Mouse (Mus musculus): ENCODE results near the gene Abhd14a. TPM values are rescaled to one million over a fixed set of nuclear protein-coding genes. Genes with fewer than 3 reads are reported as not detected.

Abhd14a gene
- polyA plus RNA-seq, 1 experiment from 2014 or later = 21.7 TPM

DNA sequence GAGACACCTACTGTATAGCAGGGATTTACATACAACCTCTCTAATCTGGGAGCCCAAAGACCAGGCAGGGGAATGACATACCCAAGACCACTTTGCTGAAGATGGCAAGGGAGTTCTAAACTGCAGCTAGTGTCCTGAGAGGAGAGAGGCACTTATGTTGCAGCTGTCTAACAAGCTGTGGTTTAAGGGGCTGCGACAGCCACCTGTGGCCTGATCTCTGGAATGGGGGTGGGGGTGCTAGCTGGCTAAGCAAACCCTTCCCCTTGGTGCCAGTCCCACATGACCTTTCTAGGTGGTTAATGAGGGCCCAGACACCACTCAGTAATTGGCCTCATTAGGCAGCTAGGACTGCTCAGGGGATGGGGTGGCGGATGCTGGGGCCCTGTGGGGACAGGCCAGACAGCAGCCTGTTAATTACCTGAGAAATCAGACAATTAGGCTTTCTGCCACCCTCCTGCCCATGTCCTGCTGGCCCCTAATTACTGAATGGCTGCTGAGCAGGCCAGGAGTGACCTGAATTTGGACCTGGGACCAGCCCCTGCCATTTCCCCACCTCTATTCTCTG lies 37.3 kb downstream of the Abhd14a start:
- TF ChIP-seq CTCF (IDR thresholded peaks at IDR 0.05) (no peak), EP300 (IDR thresholded peaks at IDR 0.05) (no peak)
- DNase-seq (ENCODE audit: low spot score) (no peak), ATAC-seq (no peak)
- no peaks in the 10 kb centered on the region for H3K27me3 ChIP-seq (replicated peaks; ENCODE audit: insufficient read depth, low read length)
- no peak overlapping the region for H3K27ac ChIP-seq (ENCODE audit: low read length)
- no peaks in the 10 kb centered on the region for H3K4me1 ChIP-seq (ENCODE audit: insufficient read depth, low read depth, low read length)
- 91% methylated on average over 2 of the region's 2 CpGs for WGBS
- H3K9me3 ChIP-seq (ENCODE audit: low read length) = no peaks in the 10 kb centered on the region
- H3K36me3 ChIP-seq (ENCODE audit: insufficient read depth, low read length) = no peaks in the 10 kb centered on the region
- no peak overlapping the region for H3K4me3 ChIP-seq (ENCODE audit: low read depth, low read length)
- H3K4me2 ChIP-seq (replicated peaks; ENCODE audit: low read depth, low read length) = no peak overlapping the region
- H3K9ac ChIP-seq (replicated peaks; ENCODE audit: low read depth) = no peak overlapping the region

DNA sequence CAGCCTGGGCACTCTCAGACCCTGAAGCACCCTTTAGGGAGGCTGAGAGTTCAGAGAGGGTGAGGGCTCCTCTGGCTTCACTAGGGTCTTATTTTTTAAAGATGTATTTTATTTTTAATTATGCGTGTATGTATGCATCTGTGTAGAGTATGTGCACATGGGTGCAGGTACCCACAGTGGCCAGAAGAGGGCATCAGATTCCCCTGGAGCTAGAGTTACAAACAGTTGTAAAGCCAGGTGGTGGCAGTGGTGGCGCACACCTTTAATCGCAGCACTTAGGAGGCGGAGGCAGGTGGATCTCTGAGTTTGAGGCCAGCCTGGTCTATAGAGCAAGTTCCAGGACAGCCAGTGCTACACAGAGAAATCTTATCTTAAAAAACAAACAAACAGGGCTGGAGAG lies 38.4 kb downstream of the Abhd14a start:
- Histone ChIP-seq H3K36me3 (ENCODE audit: insufficient read depth, low read length) (no peaks in the 10 kb centered on the region), H3K27ac (ENCODE audit: low read length) (no peak overlapping the region), H3K4me1 (ENCODE audit: insufficient read depth, low read depth, low read length) (no peaks in the 10 kb centered on the region), H3K4me2 (replicated peaks; ENCODE audit: low read depth, low read length) (no peak overlapping the region), H3K9ac (replicated peaks; ENCODE audit: low read depth) (no peak overlapping the region), H3K27me3 (replicated peaks; ENCODE audit: insufficient read depth, low read length) (no peaks in the 10 kb centered on the region), H3K4me3 (ENCODE audit: low read depth, low read length) (no peak overlapping the region), H3K9me3 (ENCODE audit: low read length) (no peaks in the 10 kb centered on the region)
- TF ChIP-seq CTCF (IDR thresholded peaks at IDR 0.05) (peak; percentile 23; the same call in 1 of the 2 replicates), EP300 (IDR thresholded peaks at IDR 0.05) (no peak)
- DNase-seq (ENCODE audit: low spot score) (no peak), ATAC-seq (no peak)
- 98% methylated on average over 4 of the region's 4 CpGs for WGBS

DNA sequence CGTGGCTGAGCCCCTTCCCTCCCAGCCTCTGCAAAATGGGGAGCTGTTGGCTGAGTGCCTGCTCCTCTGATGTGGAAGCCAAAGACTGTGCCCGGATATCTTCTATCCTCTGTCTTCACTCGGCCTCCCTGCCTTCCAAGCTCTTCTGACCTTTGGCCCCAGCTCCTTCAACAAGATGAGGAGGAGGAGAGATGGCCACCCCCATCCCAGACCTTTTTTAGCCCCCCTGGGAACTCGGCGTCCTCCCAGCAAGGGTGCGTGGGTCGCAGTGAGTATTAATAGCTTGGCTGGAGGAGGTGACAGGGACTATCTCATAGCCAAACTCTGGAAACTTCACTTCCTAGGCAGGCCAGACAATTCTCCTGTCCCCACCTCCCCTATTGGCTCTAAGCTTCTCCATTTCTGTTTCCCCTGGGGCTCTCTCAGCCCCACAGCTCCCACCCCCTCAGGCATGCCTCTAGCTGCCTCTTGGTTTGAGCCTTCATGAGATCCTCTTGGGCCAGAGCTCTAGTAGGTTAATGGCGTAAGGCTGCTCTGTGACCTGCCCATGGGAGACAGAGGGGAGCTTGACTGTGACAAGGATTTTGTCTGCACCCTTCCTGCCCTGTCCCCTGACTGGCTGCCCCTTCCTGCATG lies 40.9 kb downstream of the Abhd14a start:
- Histone ChIP-seq H3K4me3 (ENCODE audit: low read depth, low read length) (no peak overlapping the region), H3K9ac (replicated peaks; ENCODE audit: low read depth) (no peak overlapping the region), H3K9me3 (ENCODE audit: low read length) (no peaks in the 10 kb centered on the region), H3K4me2 (replicated peaks; ENCODE audit: low read depth, low read length) (no peak overlapping the region), H3K4me1 (ENCODE audit: insufficient read depth, low read depth, low read length) (no peaks in the 10 kb centered on the region), H3K36me3 (ENCODE audit: insufficient read depth, low read length) (no peaks in the 10 kb centered on the region), H3K27ac (ENCODE audit: low read length) (no peak overlapping the region), H3K27me3 (replicated peaks; ENCODE audit: insufficient read depth, low read length) (no peaks in the 10 kb centered on the region)
- 34% methylated on average over 8 of the region's 8 CpGs for WGBS
- DNase-seq (ENCODE audit: low spot score) (peak; percentile 46), ATAC-seq (peak; percentile 52)
- TF ChIP-seq CTCF (IDR thresholded peaks at IDR 0.05) (no peak), EP300 (IDR thresholded peaks at IDR 0.05) (no peak)

DNA sequence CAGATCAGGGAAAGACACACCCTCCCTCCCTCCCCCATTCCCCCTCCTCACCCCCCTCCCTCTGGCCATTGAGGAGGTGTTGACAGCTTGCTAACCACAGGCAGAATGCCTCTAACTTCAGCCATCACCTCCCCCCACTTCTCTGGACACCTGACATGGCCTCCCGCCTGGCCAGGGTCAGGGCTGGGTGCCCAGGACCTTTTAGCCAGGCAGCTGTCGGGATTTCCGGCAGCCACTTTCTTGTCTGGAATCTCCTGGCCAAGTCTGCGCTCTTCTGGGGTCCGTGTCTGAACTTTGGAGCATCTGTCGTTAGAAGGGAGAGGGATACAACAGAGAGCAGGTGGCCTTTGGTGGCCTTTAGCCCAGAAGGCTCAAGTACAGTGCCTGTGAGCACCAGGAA lies 42.2 kb downstream of the Abhd14a start:
- H3K27ac ChIP-seq (ENCODE audit: low read length) = no peak overlapping the region
- H3K4me2 ChIP-seq (replicated peaks; ENCODE audit: low read depth, low read length) = no peak overlapping the region
- no peaks in the 10 kb centered on the region for H3K36me3 ChIP-seq (ENCODE audit: insufficient read depth, low read length)
- no peak overlapping the region for H3K4me3 ChIP-seq (ENCODE audit: low read depth, low read length)
- no peaks in the 10 kb centered on the region for H3K9me3 ChIP-seq (ENCODE audit: low read length)
- DNase-seq (ENCODE audit: low spot score) = peak; percentile 67
- no peaks in the 10 kb centered on the region for H3K27me3 ChIP-seq (replicated peaks; ENCODE audit: insufficient read depth, low read length)
- H3K4me1 ChIP-seq (ENCODE audit: insufficient read depth, low read depth, low read length) = no peaks in the 10 kb centered on the region
- peak; percentile 83 for ATAC-seq
- TF ChIP-seq EP300 (IDR thresholded peaks at IDR 0.05) (no peak), CTCF (IDR thresholded peaks at IDR 0.05) (no peak)
- 34% methylated on average over 6 of the region's 6 CpGs for WGBS
- no peak overlapping the region for H3K9ac ChIP-seq (replicated peaks; ENCODE audit: low read depth)

DNA sequence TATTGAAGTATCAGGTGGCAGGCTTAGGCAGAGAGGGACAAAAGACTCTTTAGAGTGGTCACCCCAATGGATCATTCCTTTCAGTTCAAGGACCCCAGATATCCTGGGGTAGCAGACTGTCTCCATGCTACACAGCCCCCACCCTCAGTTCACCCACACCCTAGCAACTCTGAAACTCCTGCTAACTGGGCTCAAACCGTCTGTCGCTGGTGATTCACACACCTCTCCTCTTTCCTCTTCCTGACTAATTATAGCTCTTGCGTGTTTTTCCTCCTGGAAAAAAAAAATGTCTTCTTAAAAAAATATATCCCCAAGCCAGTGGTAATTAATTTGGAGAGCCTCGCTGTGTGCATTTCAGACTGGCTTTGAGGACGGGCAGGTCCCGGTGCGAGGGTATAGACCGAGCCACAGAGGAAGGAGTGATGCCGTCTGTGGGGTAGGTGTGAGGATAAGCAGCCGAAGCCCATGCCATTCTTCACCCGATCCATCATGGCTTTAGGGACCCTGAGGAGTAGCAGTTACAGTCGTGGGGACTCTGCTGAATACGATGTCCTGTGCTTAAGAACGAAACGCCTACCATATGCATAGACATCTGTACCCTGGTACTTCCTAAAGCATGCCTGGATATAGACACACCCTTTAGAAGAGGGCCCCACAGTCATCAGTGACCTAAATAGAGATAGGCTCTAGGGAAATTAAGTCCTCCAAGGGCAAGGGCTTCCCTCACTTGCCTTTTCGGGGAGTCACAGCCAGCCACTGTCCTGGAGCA lies 44.7 kb downstream of the Abhd14a start:
- ATAC-seq (no peak), DNase-seq (ENCODE audit: low spot score) (no peak)
- no peaks in the 10 kb centered on the region for H3K4me1 ChIP-seq (ENCODE audit: insufficient read depth, low read depth, low read length)
- no peaks in the 10 kb centered on the region for H3K9me3 ChIP-seq (ENCODE audit: low read length)
- no peaks in the 10 kb centered on the region for H3K27me3 ChIP-seq (replicated peaks; ENCODE audit: insufficient read depth, low read length)
- no peak overlapping the region for H3K4me3 ChIP-seq (ENCODE audit: low read depth, low read length)
- no peaks in the 10 kb centered on the region for H3K36me3 ChIP-seq (ENCODE audit: insufficient read depth, low read length)
- H3K9ac ChIP-seq (replicated peaks; ENCODE audit: low read depth) = no peak overlapping the region
- WGBS = 69% methylated on average over 16 of the region's 16 CpGs
- H3K27ac ChIP-seq (ENCODE audit: low read length) = no peak overlapping the region
- no peak for TF ChIP-seq CTCF (IDR thresholded peaks at IDR 0.05)
- no peak for TF ChIP-seq EP300 (IDR thresholded peaks at IDR 0.05)
- no peak overlapping the region for H3K4me2 ChIP-seq (replicated peaks; ENCODE audit: low read depth, low read length)

DNA sequence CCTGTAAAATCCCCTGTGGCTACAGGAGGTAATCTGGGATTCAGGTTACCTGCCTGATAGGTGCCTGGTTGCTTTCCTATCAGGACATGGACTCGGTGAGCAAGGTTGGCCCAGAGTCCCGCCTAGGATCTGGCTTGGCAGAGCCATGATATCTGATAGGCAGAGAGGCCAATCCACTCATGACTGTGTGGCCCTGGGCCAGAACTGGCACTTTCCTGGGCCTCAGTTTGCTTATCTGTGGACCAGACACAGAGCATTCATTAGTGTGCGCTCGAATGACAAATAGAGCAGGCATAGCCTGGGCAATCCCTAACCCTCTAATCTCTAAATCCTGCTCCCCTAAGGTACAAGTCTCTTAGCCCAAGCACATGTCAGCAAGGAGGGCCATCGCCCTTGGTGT lies 45.3 kb downstream of the Abhd14a start:
- H3K27me3 ChIP-seq (replicated peaks; ENCODE audit: insufficient read depth, low read length) = no peaks in the 10 kb centered on the region
- H3K9ac ChIP-seq (replicated peaks; ENCODE audit: low read depth) = no peak overlapping the region
- H3K27ac ChIP-seq (ENCODE audit: low read length) = no peak overlapping the region
- H3K4me1 ChIP-seq (ENCODE audit: insufficient read depth, low read depth, low read length) = no peaks in the 10 kb centered on the region
- TF ChIP-seq CTCF (IDR thresholded peaks at IDR 0.05) = no peak
- TF ChIP-seq EP300 (IDR thresholded peaks at IDR 0.05) = no peak
- no peak for DNase-seq (ENCODE audit: low spot score)
- 79% methylated on average over 5 of the region's 5 CpGs for WGBS
- H3K9me3 ChIP-seq (ENCODE audit: low read length) = no peaks in the 10 kb centered on the region
- H3K36me3 ChIP-seq (ENCODE audit: insufficient read depth, low read length) = no peaks in the 10 kb centered on the region
- no peak overlapping the region for H3K4me2 ChIP-seq (replicated peaks; ENCODE audit: low read depth, low read length)
- H3K4me3 ChIP-seq (ENCODE audit: low read depth, low read length) = no peak overlapping the region
- no peak for ATAC-seq

Data from lung, postnatal 0 days (tissue).